Mouse (Mus musculus): Measurements from ENCODE around the gene Bfar.
A peak's percentile ranks its signal among the peaks of the same experiment; 100 is the strongest.

GRCm38 (mm10) chr16:13628345-13628744, 43.3 kb upstream of the Bfar start:
- TF ChIP-seq CTCF (IDR thresholded peaks at IDR 0.05; ENCODE audit: low read depth) (peak; percentile 77), EP300 (optimal IDR thresholded peaks at IDR 0.05) (no peak)

Measured in stomach, postnatal 0 days (tissue).